Mouse (Mus musculus) stomach, postnatal 0 days (tissue): ENCODE data around the gene Casp3.
"Not testable (repeated sequence)": the region's sequence is repeated elsewhere in the genome, so short reads cannot be mapped to it uniquely, and the experiment has no call there.

Source experiments
- CTCF ChIP-seq: IDR thresholded peaks from 2 replicates; pipeline ENCODE4 v1.5.1; 2016; ENCODE audit warnings: antibody characterized with exemption, low read depth, mild to moderate bottlenecking, moderate library complexity
- EP300 ChIP-seq: optimal IDR thresholded peaks from 2 replicates; pipeline ENCODE3; 2016; ENCODE audit warnings: antibody characterized with exemption

GRCm38 (mm10) chr8:46584328-46584727, 32.8 kb upstream of the Casp3 start:
- TF ChIP-seq EP300, CTCF: not testable (repeated sequence)
